Mouse (Mus musculus) forebrain, embryonic 11.5 days (tissue): Measurements from ENCODE around the gene Gm49403. TPM values are rescaled to one million over a fixed set of nuclear protein-coding genes. Genes with fewer than 3 reads are reported as not detected.
"Not testable (repeated sequence)": the region's sequence is repeated elsewhere in the genome, so short reads cannot be mapped to it uniquely, and the experiment has no call there.

Experiments used
- ATAC-seq: fragments of 200-750 bp; cut with Nextera tagmentation; replicated peaks from 2 replicates; pipeline ENCODE4 v1.8.0; 2017; ENCODE audit warnings: moderate TSS enrichment; ENCODE audit not compliant: low FRiP score
- DNase-seq: peaks from one replicate; pipeline ENCODE4 v3.0.0-alpha.2; 2017; ENCODE audit warnings: low spot score
- H3K27ac ChIP-seq: fragments of 300-500 bp; sonication (generic); 2 replicates; pipeline ENCODE4 v1.5.1; 2014; ENCODE audit warnings: low read depth, low read length
- H3K27me3 ChIP-seq: fragments of 300-500 bp; sonication (generic); 2 replicates; pipeline ENCODE4 v1.6.1; 2014; ENCODE audit warnings: mild to moderate bottlenecking, low read length, mixed read lengths; ENCODE audit not compliant: control insufficient read depth, insufficient read depth
- H3K36me3 ChIP-seq: fragments of 300-500 bp; sonication (generic); 2 replicates; pipeline ENCODE4 v1.6.1; 2014; ENCODE audit warnings: mild to moderate bottlenecking, low read length, moderate library complexity, mixed read lengths; ENCODE audit not compliant: control insufficient read depth, insufficient read depth
- H3K4me1 ChIP-seq: fragments of 300-500 bp; sonication (generic); replicated peaks from 2 replicates; pipeline ENCODE4 v1.6.1; 2014; ENCODE audit warnings: low read length, mixed read lengths; ENCODE audit not compliant: control insufficient read depth, insufficient read depth
- H3K4me2 ChIP-seq: fragments of 300-500 bp; sonication (generic); 2 replicates; pipeline ENCODE4 v1.6.1; 2014; ENCODE audit warnings: low read depth, mild to moderate bottlenecking, low read length, moderate library complexity, mixed read lengths; ENCODE audit not compliant: severe bottlenecking
- H3K4me3 ChIP-seq: fragments of 300-500 bp; sonication (generic); 2 replicates; pipeline ENCODE4 v1.5.1; 2014; ENCODE audit warnings: low read depth, low read length
- H3K9ac ChIP-seq: fragments of 300-500 bp; sonication (generic); 2 replicates; pipeline ENCODE4 v1.6.1; 2014; ENCODE audit warnings: low read length
- H3K9me3 ChIP-seq: fragments of 300-500 bp; sonication (generic); 2 replicates; pipeline ENCODE4 v1.6.1; 2016; ENCODE audit warnings: low read length, mixed read lengths; ENCODE audit not compliant: control insufficient read depth
- WGBS: fragments of 180-500 bp; shearing (Covaris S2); extraction: QIAGEN DNeasy Blood & Tissue Kit; methylation state at CpG from one replicate; pipeline ENCODE4 v1.1.7; 2014; 5-methylcytosine and 5-hydroxymethylcytosine counted together
- polyA plus RNA-seq: library from polyadenylated mRNA; unstranded; fragments of >200 nt; fragmentation: Nextera tagmentation; extraction: Ambion mirVana; gene quantifications from 2 replicates; pipeline ENCODE4 v1.2.1, GENCODE M21; 2014

Gene Gm49403
- polyA plus RNA-seq, 1 experiment from 2014 or later: not detected

GRCm38 (mm10) chr19:8859018-8859417 is 24.7 kb upstream of the Gm49403 start:
- Histone ChIP-seq H3K4me3 (no peak overlapping the region), H3K27me3 (no peaks in the 10 kb centered on the region), H3K27ac (no peak overlapping the region), H3K9ac (no peak overlapping the region), H3K4me2 (no peak overlapping the region), H3K9me3 (no peaks in the 10 kb centered on the region), H3K4me1 (no peaks in the 10 kb centered on the region), H3K36me3 (no peaks in the 10 kb centered on the region)
- ATAC-seq (no peak), DNase-seq (no peak)
- 31% methylated on average over 1 of the region's 1 CpGs for WGBS

GRCm38 (mm10) chr19:8864265-8864664 is 19.5 kb upstream of the Gm49403 start:
- Histone ChIP-seq H3K27ac (no peak overlapping the region), H3K9ac (no peak overlapping the region), H3K9me3 (no peaks in the 10 kb centered on the region), H3K4me3 (no peak overlapping the region), H3K4me1 (no peaks in the 10 kb centered on the region), H3K36me3 (no peaks in the 10 kb centered on the region), H3K27me3 (no peaks in the 10 kb centered on the region), H3K4me2 (no peak overlapping the region)
- WGBS: 84% methylated on average over 6 of the region's 6 CpGs
- DNase-seq (no peak), ATAC-seq (no peak)

- H3K4me2 ChIP-seq: not testable (repeated sequence)
Measured at GRCm38 (mm10) chr19:8870381-8870780, 13.3 kb upstream of the Gm49403 start.

GRCm38 (mm10) chr19:8870838-8871237 is 12.9 kb upstream of the Gm49403 start:
- peaks cover 4% of the 10 kb centered on the region; the same call in 1 of the 2 replicates for H3K36me3 ChIP-seq
- H3K27me3 ChIP-seq: no peaks in the 10 kb centered on the region
- 67% methylated on average over 9 of the region's 9 CpGs for WGBS
- peak; percentile 25; the same call in 1 of the 2 replicates for ATAC-seq
- peak overlapping the region; percentile 96 for H3K4me3 ChIP-seq
- DNase-seq: no peak
- no peaks in the 10 kb centered on the region for H3K9me3 ChIP-seq
- peak overlapping the region; percentile 60 for H3K9ac ChIP-seq
- H3K4me2 ChIP-seq: peak overlapping the region; percentile 88
- peaks cover 7% of the 10 kb centered on the region; the same call in 1 of the 2 replicates for H3K4me1 ChIP-seq
- H3K27ac ChIP-seq: no peak overlapping the region; the same call in 1 of the 2 replicates

More at GRCm38 (mm10) chr19:8870381-8870780, 13.3 kb upstream of the Gm49403 start:
- not testable (repeated sequence) for DNase-seq, ATAC-seq, H3K27ac ChIP-seq, H3K27me3 ChIP-seq, H3K9me3 ChIP-seq, H3K36me3 ChIP-seq, H3K4me1 ChIP-seq
- H3K9ac ChIP-seq: peak overlapping the region; percentile 60
- H3K4me3 ChIP-seq: peak overlapping the region; percentile 96; the same call in 1 of the 2 replicates
- 81% methylated on average over 3 of the region's 3 CpGs for WGBS

GRCm38 (mm10) chr19:8871267-8872186 is 12.2 kb upstream of the Gm49403 start, which contains the start of gene Ubxn1:
Ubxn1 (plus strand) TSS chr19:8871496.
- Histone ChIP-seq H3K4me3 (peak within 1 kb of the TSS; percentile 96), H3K27ac (peak within 1 kb of the TSS; percentile 63), H3K27me3 (no peaks in the 10 kb centered on the region), H3K9me3 (no peaks in the 10 kb centered on the region), H3K4me2 (peak within 1 kb of the TSS; percentile 88), H3K4me1 (peaks cover 7% of the 10 kb centered on the region; the same call in 1 of the 2 replicates), H3K36me3 (peaks cover 4% of the 10 kb centered on the region; the same call in 1 of the 2 replicates), H3K9ac (peak within 1 kb of the TSS; percentile 96)
- WGBS: 1% methylated on average over 52 of the region's 59 CpGs
- ATAC-seq (peak; percentile 99), DNase-seq (peak; percentile 95)

- Histone ChIP-seq H3K4me3 (peak overlapping the region; percentile 96), H3K36me3 (peaks cover 4% of the 10 kb centered on the region; the same call in 1 of the 2 replicates), H3K4me2 (peak overlapping the region; percentile 88), H3K9me3 (no peaks in the 10 kb centered on the region), H3K27me3 (no peaks in the 10 kb centered on the region), H3K4me1 (peaks cover 7% of the 10 kb centered on the region; the same call in 1 of the 2 replicates), H3K27ac (peak overlapping the region; percentile 63; the same call in 1 of the 2 replicates), H3K9ac (peak overlapping the region; percentile 96)
- WGBS: 78% methylated on average over 10 of the region's 10 CpGs
- DNase-seq (no peak), ATAC-seq (no peak)
Measured at GRCm38 (mm10) chr19:8872266-8872840, 11.4 kb upstream of the Gm49403 start.

GRCm38 (mm10) chr19:8875031-8875430 is 8.7 kb upstream of the Gm49403 start:
- H3K27me3 ChIP-seq: no peaks in the 10 kb centered on the region
- peaks cover 4% of the 10 kb centered on the region; the same call in 1 of the 2 replicates for H3K36me3 ChIP-seq
- DNase-seq (no peak), ATAC-seq (no peak)
- H3K4me1 ChIP-seq: peaks cover 7% of the 10 kb centered on the region; the same call in 1 of the 2 replicates
- no peak overlapping the region for H3K9ac ChIP-seq
- 93% methylated on average over 7 of the region's 7 CpGs for WGBS
- H3K4me3 ChIP-seq: no peak overlapping the region
- no peak overlapping the region for H3K27ac ChIP-seq
- H3K4me2 ChIP-seq: no peak overlapping the region
- no peaks in the 10 kb centered on the region for H3K9me3 ChIP-seq

- no peaks in the 10 kb centered on the region; the same call in 1 of the 2 replicates for H3K36me3 ChIP-seq
- DNase-seq (peak; percentile 90), ATAC-seq (peak; percentile 95)
- H3K27me3 ChIP-seq: no peaks in the 10 kb centered on the region
- H3K9ac ChIP-seq: peak within 1 kb of the TSS; percentile 91
- peak within 1 kb of the TSS; percentile 76 for H3K4me3 ChIP-seq
- no peaks in the 10 kb centered on the region for H3K4me1 ChIP-seq
- peak within 1 kb of the TSS; percentile 87 for H3K4me2 ChIP-seq
- WGBS: under 1% methylated on average over 42 of the region's 42 CpGs
- no peaks in the 10 kb centered on the region for H3K9me3 ChIP-seq
- peak within 1 kb of the TSS; percentile 50 for H3K27ac ChIP-seq
Measured at GRCm38 (mm10) chr19:8880311-8881033, 3.3 kb upstream of the Gm49403 start, which contains the start of gene Uqcc3. Uqcc3 (minus strand) TSS chr19:8880923.
